Mouse (Mus musculus) layer of hippocampus, adult 9-11 months (tissue): ENCODE data around the gene Cdk5.

Source experiments
- DNase-seq: peaks from one replicate; pipeline ENCODE4 v3.0.0; 2022

Cdk5 gene

DNA sequence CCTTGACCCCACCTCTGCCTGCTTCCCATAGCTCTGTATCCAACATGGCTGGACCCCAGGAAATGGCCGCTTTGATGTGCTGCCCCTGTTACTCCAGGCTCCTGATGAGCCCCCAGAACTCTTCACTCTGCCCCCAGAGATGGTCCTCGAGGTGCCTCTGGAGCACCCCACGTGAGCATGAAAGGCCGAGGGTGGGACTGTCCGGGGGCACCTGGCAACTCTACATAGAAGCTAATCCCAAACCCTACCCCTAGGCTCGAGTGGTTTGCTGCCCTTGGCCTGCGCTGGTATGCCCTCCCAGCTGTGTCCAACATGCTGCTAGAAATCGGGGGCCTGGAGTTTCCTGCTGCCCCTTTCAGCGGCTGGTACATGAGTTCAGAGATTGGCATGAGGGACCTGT, 53.6 kb downstream of the Cdk5 start:
- DNase-seq: no peak
